Mouse (Mus musculus): ENCODE measurements around the gene Calcoco1. TPM values are rescaled to one million over a fixed set of nuclear protein-coding genes. Genes with fewer than 3 reads are reported as not detected.

The Calcoco1 gene
- total and polyA plus RNA-seq, 2 experiments from 2014 or later: 30.3 to 32.4 TPM

DNA sequence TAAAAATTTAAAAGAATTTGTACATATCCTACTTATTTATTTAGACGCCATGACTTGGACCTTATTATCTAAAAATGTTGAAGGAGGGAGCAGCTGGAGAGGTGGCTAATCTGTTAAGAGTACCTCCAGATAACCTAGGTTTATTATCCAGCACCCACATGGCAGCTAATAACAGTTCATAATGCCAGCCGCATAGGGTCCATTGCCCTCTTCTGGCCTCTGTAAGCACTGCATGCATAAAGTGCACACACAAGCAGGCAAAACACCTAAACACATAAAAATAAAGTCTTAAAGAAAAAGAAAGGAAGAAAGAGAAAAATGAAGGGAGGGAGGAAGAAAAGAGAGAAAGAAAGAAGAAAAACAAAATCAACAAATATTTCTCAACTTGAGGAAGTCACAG lies 45.6 kb downstream of the Calcoco1 start:
- Histone ChIP-seq H3K9ac (replicated peaks; ENCODE audit: low read length) (no peak overlapping the region), H3K9me3 (ENCODE audit: low read length) (no peaks in the 10 kb centered on the region), H3K4me1 (ENCODE audit: insufficient read depth, low read length) (peaks cover 12% of the 10 kb centered on the region), H3K27me3 (ENCODE audit: insufficient read depth, low read length) (no peaks in the 10 kb centered on the region), H3K27ac (no peak overlapping the region), H3K36me3 (ENCODE audit: insufficient read depth, low read length) (no peaks in the 10 kb centered on the region), H3K4me3 (ENCODE audit: low read length) (no peak overlapping the region), H3K4me2 (ENCODE audit: low read depth, low read length) (no peak overlapping the region)
- 88% methylated on average over 2 of the region's 2 CpGs for WGBS
- DNase-seq (ENCODE audit: low spot score) (no peak), ATAC-seq (no peak)
- peak; percentile 48 for TF ChIP-seq CTCF (IDR thresholded peaks at IDR 0.05; ENCODE audit: low read depth)

- no peak overlapping the region for H3K9ac ChIP-seq (replicated peaks; ENCODE audit: low read length)
- 6% methylated on average over 10 of the region's 10 CpGs for WGBS
- TF ChIP-seq CTCF (IDR thresholded peaks at IDR 0.05; ENCODE audit: low read depth): no peak
Observed at GRCm38 (mm10) chr15:102673548-102673947, 48.4 kb downstream of the Calcoco1 start.

GRCm38 (mm10) chr15:102672215-102673071 lies 49.5 kb downstream of the Calcoco1 start, which contains the start of gene Atp5g2:
Gene Atp5g2, minus strand, starts transcription at chr15:102672352.
- DNase-seq (ENCODE audit: low spot score) (peak; percentile 69), ATAC-seq (no peak)
- WGBS: 2% methylated on average over 37 of the region's 37 CpGs
- no peaks in the 10 kb centered on the region for H3K9me3 ChIP-seq (ENCODE audit: low read length)
- TF ChIP-seq CTCF (IDR thresholded peaks at IDR 0.05; ENCODE audit: low read depth): no peak
- H3K27ac ChIP-seq: peak within 1 kb of the TSS; percentile 99
- H3K9ac ChIP-seq (replicated peaks; ENCODE audit: low read length): peak within 1 kb of the TSS; percentile 81
- H3K27me3 ChIP-seq (ENCODE audit: insufficient read depth, low read length): no peaks in the 10 kb centered on the region
- H3K4me3 ChIP-seq (ENCODE audit: low read length): peak within 1 kb of the TSS; percentile 49
- H3K4me2 ChIP-seq (ENCODE audit: low read depth, low read length): peak within 1 kb of the TSS; percentile 84
- H3K4me1 ChIP-seq (ENCODE audit: insufficient read depth, low read length): peaks cover 19% of the 10 kb centered on the region
- H3K36me3 ChIP-seq (ENCODE audit: insufficient read depth, low read length): no peaks in the 10 kb centered on the region

More at GRCm38 (mm10) chr15:102673548-102673947, 48.4 kb downstream of the Calcoco1 start:
- H3K4me3 ChIP-seq (ENCODE audit: low read length): peak overlapping the region; percentile 49
- H3K9me3 ChIP-seq (ENCODE audit: low read length): no peaks in the 10 kb centered on the region
- DNase-seq (ENCODE audit: low spot score) (peak; percentile 92), ATAC-seq (peak; percentile 70)
- no peaks in the 10 kb centered on the region for H3K27me3 ChIP-seq (ENCODE audit: insufficient read depth, low read length)
- H3K27ac ChIP-seq: peak overlapping the region; percentile 99
- H3K36me3 ChIP-seq (ENCODE audit: insufficient read depth, low read length): no peaks in the 10 kb centered on the region
- H3K4me1 ChIP-seq (ENCODE audit: insufficient read depth, low read length): peaks cover 19% of the 10 kb centered on the region
- peak overlapping the region; percentile 84 for H3K4me2 ChIP-seq (ENCODE audit: low read depth, low read length)

DNA sequence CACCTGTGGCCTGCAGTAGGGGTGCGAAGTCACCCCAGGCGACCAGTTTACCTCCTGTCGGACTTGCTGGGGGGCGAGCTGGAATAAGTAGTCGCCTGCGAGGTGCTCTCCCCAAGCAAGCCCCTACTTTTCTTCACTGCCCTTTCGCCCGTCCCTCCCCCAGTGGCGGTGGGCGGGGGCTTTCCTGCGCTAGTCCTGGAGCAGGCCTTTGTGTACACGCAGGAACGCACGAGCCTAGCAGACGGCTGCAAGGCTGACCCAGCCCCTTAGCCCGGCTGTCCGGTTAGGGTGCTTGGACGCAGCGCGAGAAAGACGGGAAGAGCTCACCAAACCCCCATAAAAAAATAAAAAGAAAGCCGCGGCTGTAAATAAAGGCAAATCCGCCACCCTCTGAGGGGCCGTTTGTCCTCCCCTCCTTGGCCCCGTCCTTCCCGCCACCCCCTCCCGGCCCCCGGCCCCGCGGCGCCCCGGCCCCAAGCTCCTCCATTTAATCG lies 50.2 kb downstream of the Calcoco1 start:
- peak overlapping the region; percentile 49 for H3K4me3 ChIP-seq (ENCODE audit: low read length)
- WGBS: under 1% methylated on average over 33 of the region's 34 CpGs

DNA sequence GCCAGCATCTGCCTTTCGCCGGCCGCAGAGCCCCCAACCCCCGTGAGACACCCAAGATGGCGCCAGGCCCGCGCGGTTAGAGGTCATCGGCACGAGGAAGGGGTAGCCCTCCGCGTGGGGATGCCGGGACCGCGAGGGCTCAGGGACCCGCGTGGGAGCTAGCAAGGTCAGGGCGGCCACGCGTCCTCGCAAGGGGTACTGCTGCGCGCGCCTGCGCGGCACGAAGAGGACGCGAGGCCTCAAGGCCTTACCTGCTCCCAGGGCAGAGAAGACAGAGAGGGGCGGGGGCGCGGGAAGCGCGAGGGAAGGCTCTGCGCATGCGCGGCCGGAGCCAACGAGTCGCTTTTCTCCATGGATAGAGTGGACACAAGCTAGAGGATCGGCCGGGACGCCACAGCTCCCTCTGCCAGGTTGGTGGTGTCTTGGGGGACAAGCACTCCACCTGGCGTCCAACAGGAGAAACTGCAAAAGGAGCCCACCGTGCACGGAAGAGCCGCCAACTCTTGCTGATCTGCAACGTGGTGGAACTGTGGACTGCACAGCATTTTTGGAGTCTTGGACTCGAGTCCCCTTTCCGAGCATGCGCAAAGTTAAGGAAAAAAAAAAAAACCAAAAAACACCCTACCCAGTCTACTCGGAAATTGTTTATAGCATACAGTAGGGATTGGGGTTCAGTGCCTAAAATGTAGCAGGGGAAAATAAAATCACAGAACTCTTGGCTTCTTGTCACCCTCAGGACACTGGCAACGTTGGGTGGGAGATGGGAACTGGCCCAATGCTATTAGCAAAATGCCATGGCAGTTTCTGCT lies 51.0 kb downstream of the Calcoco1 start:
- peaks cover 19% of the 10 kb centered on the region for H3K4me1 ChIP-seq (ENCODE audit: insufficient read depth, low read length)
- peak overlapping the region; percentile 84 for H3K4me2 ChIP-seq (ENCODE audit: low read depth, low read length)
- peak overlapping the region; percentile 90 for H3K9ac ChIP-seq (replicated peaks; ENCODE audit: low read length)
- no peaks in the 10 kb centered on the region for H3K9me3 ChIP-seq (ENCODE audit: low read length)
- peak overlapping the region; percentile 99 for H3K27ac ChIP-seq
- DNase-seq (ENCODE audit: low spot score) (peak; percentile 99), ATAC-seq (peak; percentile 94)
- H3K27me3 ChIP-seq (ENCODE audit: insufficient read depth, low read length): no peaks in the 10 kb centered on the region
- WGBS: under 1% methylated on average over 53 of the region's 53 CpGs
- peak overlapping the region; percentile 61 for H3K4me3 ChIP-seq (ENCODE audit: low read length)
- peak; percentile 100 for TF ChIP-seq CTCF (IDR thresholded peaks at IDR 0.05; ENCODE audit: low read depth)
- peaks cover 13% of the 10 kb centered on the region; the same call in 1 of the 2 replicates for H3K36me3 ChIP-seq (ENCODE audit: insufficient read depth, low read length)

More for the DNA sequence above, 50.2 kb downstream of the Calcoco1 start:
- peaks cover 19% of the 10 kb centered on the region for H3K4me1 ChIP-seq (ENCODE audit: insufficient read depth, low read length)
- no peaks in the 10 kb centered on the region for H3K9me3 ChIP-seq (ENCODE audit: low read length)
- peak; percentile 60 for ATAC-seq
- no peak for TF ChIP-seq CTCF (IDR thresholded peaks at IDR 0.05; ENCODE audit: low read depth)
- peak overlapping the region; percentile 99 for H3K27ac ChIP-seq
- DNase-seq (ENCODE audit: low spot score): peak; percentile 83
- H3K9ac ChIP-seq (replicated peaks; ENCODE audit: low read length): peak overlapping the region; percentile 81
- peaks cover 7% of the 10 kb centered on the region; the same call in 1 of the 2 replicates for H3K36me3 ChIP-seq (ENCODE audit: insufficient read depth, low read length)
- H3K27me3 ChIP-seq (ENCODE audit: insufficient read depth, low read length): no peaks in the 10 kb centered on the region
- peak overlapping the region; percentile 84 for H3K4me2 ChIP-seq (ENCODE audit: low read depth, low read length)

- DNase-seq (ENCODE audit: low spot score) (peak; percentile 31), ATAC-seq (no peak)
- H3K27ac ChIP-seq: peak overlapping the region; percentile 95
- no peaks in the 10 kb centered on the region for H3K27me3 ChIP-seq (ENCODE audit: insufficient read depth, low read length)
- peak overlapping the region; percentile 83 for H3K4me2 ChIP-seq (ENCODE audit: low read depth, low read length)
- TF ChIP-seq CTCF (IDR thresholded peaks at IDR 0.05; ENCODE audit: low read depth): no peak
- WGBS: 10% methylated on average over 6 of the region's 6 CpGs
- H3K4me1 ChIP-seq (ENCODE audit: insufficient read depth, low read length): peaks cover 19% of the 10 kb centered on the region
- peak overlapping the region; percentile 61 for H3K4me3 ChIP-seq (ENCODE audit: low read length)
- peak overlapping the region; percentile 90 for H3K9ac ChIP-seq (replicated peaks; ENCODE audit: low read length)
- H3K9me3 ChIP-seq (ENCODE audit: low read length): no peaks in the 10 kb centered on the region
- H3K36me3 ChIP-seq (ENCODE audit: insufficient read depth, low read length): peaks cover 13% of the 10 kb centered on the region; the same call in 1 of the 2 replicates
Observed at GRCm38 (mm10) chr15:102670281-102670680, 51.7 kb downstream of the Calcoco1 start.

Measured in hindbrain, postnatal 0 days (tissue).